ENCODE assay signal across 18 mouse cellular contexts in genomic region chr17:66402791-66403470, GRCm38 (mm10). TPM values are rescaled to one million over a fixed set of nuclear protein-coding genes. Genes with fewer than 3 reads are reported as not detected.
DNase-seq lines count a peak whose midpoint lies in the region; ATAC-seq lines count a peak whose summit lies in the region.
"Had no signal": no experiment of that assay in that cellular context is flagged by ENCODE, and none has a peak within 500 bp of the region (broad histone marks: within the 10 kb centered on the region; RNA-seq: fewer than 3 reads in every experiment).

No protein-coding gene starts in this region.

- H3K4me1 ChIP-seq in forebrain, embryonic 10.5 days, result peaks cover 76% of the 10 kb centered on the region
- peaks cover 29% of the 10 kb centered on the region for H3K4me1 ChIP-seq in forebrain, embryonic 14.5 days (ENCODE audit: control insufficient read depth, insufficient read depth, low read length)
- peaks cover 60% of the 10 kb centered on the region for H3K4me1 ChIP-seq in lung, embryonic 15.5 days
- peaks cover 57% of the 10 kb centered on the region for H3K4me1 ChIP-seq in embryonic facial prominence, embryonic 10.5 days
- H3K4me1 ChIP-seq in midbrain, embryonic 15.5 days, result peaks cover 43% of the 10 kb centered on the region

- no peaks in the 10 kb centered on the region for H3K9me3 ChIP-seq in forebrain, embryonic 10.5 days
- H3K9me3 ChIP-seq in forebrain, embryonic 14.5 days (replicated peaks; ENCODE audit: control insufficient read depth, low read length), result no peaks in the 10 kb centered on the region
- no peaks in the 10 kb centered on the region for H3K9me3 ChIP-seq in lung, embryonic 15.5 days
- H3K9me3 ChIP-seq in embryonic facial prominence, embryonic 10.5 days, result no peaks in the 10 kb centered on the region
- no peaks in the 10 kb centered on the region for H3K9me3 ChIP-seq in midbrain, embryonic 15.5 days

- no peak overlapping the region for H3K9ac ChIP-seq in forebrain, embryonic 14.5 days (ENCODE audit: low read length)
- H3K9ac ChIP-seq in lung, embryonic 15.5 days, result no peak overlapping the region
- H3K9ac ChIP-seq in midbrain, embryonic 15.5 days, result no peak overlapping the region

- peak overlapping the region; percentile 77; the same call in 1 of the 2 replicates for H3K27ac ChIP-seq in forebrain, embryonic 10.5 days
- no peak overlapping the region for H3K27ac ChIP-seq in forebrain, embryonic 14.5 days (ENCODE audit: low read depth, low read length)
- peak overlapping the region; percentile 50 for H3K27ac ChIP-seq in lung, embryonic 15.5 days
- peak overlapping the region; percentile 51; the same call in 1 of the 2 replicates for H3K27ac ChIP-seq in embryonic facial prominence, embryonic 10.5 days (replicated peaks)
- peak overlapping the region; percentile 32; the same call in 1 of the 2 replicates for H3K27ac ChIP-seq in midbrain, embryonic 15.5 days

- H3K36me3 ChIP-seq in forebrain, embryonic 10.5 days (replicated peaks), result peaks cover 25% of the 10 kb centered on the region
- no peaks in the 10 kb centered on the region for H3K36me3 ChIP-seq in forebrain, embryonic 14.5 days (ENCODE audit: control insufficient read depth, insufficient read depth, low read length)
- no peaks in the 10 kb centered on the region for H3K36me3 ChIP-seq in lung, embryonic 15.5 days
- H3K36me3 ChIP-seq in embryonic facial prominence, embryonic 10.5 days (replicated peaks), result no peaks in the 10 kb centered on the region; the same call in 1 of the 2 replicates
- H3K36me3 ChIP-seq in midbrain, embryonic 15.5 days (replicated peaks), result no peaks in the 10 kb centered on the region

- no peak overlapping the region for H3K4me3 ChIP-seq in forebrain, embryonic 10.5 days
- H3K4me3 ChIP-seq in forebrain, embryonic 14.5 days (ENCODE audit: low read depth, low read length), result no peak overlapping the region
- H3K4me3 ChIP-seq in lung, embryonic 15.5 days, result no peak overlapping the region
- H3K4me3 ChIP-seq in embryonic facial prominence, embryonic 10.5 days, result no peak overlapping the region
- no peak overlapping the region for H3K4me3 ChIP-seq in midbrain, embryonic 15.5 days

- no peak for ATAC-seq in forebrain, embryonic 14.5 days
- ATAC-seq in lung, embryonic 15.5 days (ENCODE audit: borderline replicate concordance, extremely low read depth, low FRiP score, low TSS enrichment), result no peak
- ATAC-seq in midbrain, embryonic 15.5 days (replicated peaks), result no peak
- ATAC-seq: forebrain, embryonic 16.5 days; Patski had no signal

- no peaks in the 10 kb centered on the region for H3K27me3 ChIP-seq in forebrain, embryonic 10.5 days (ENCODE audit: poor library complexity, severe bottlenecking)
- H3K27me3 ChIP-seq in forebrain, embryonic 14.5 days (replicated peaks; ENCODE audit: control insufficient read depth, insufficient read depth, low read length), result no peaks in the 10 kb centered on the region
- no peaks in the 10 kb centered on the region for H3K27me3 ChIP-seq in lung, embryonic 15.5 days
- H3K27me3 ChIP-seq in embryonic facial prominence, embryonic 10.5 days (replicated peaks; ENCODE audit: low read depth, poor library complexity, severe bottlenecking), result no peaks in the 10 kb centered on the region
- no peaks in the 10 kb centered on the region for H3K27me3 ChIP-seq in midbrain, embryonic 15.5 days (replicated peaks)
- H3K27me3 ChIP-seq: Patski had no signal

- no peak overlapping the region for H3K4me2 ChIP-seq in forebrain, embryonic 14.5 days (ENCODE audit: low read length)
- no peak overlapping the region for H3K4me2 ChIP-seq in lung, embryonic 15.5 days
- no peak overlapping the region for H3K4me2 ChIP-seq in midbrain, embryonic 15.5 days
- H3K4me2 ChIP-seq: liver, embryonic 11.5 days had no signal

- WGBS in forebrain, embryonic 10.5 days, result 20% methylated on average over 6 of the region's 6 CpGs
- WGBS in forebrain, embryonic 14.5 days, result 25% methylated on average over 6 of the region's 6 CpGs
- WGBS in lung, embryonic 15.5 days, result 24% methylated on average over 6 of the region's 6 CpGs
- 14% methylated on average over 6 of the region's 6 CpGs for WGBS in embryonic facial prominence, embryonic 10.5 days
- WGBS in midbrain, embryonic 15.5 days, result 10% methylated on average over 6 of the region's 6 CpGs

- no peak for DNase-seq in forebrain, embryonic 10.5 days (ENCODE audit: extremely low spot score, low spot score)
- DNase-seq in forebrain, embryonic 14.5 days (ENCODE audit: low spot score), result no peak
- no peak for DNase-seq in lung, adult 18-20 months
- DNase-seq in embryonic facial prominence, embryonic 10.5 days (ENCODE audit: low spot score), result no peak
- DNase-seq in ovary, adult 18-20 months (ENCODE audit: low spot score), result no peak
- DNase-seq in thymus, adult 18-20 months, result no peak
- DNase-seq: cerebellum, adult 11 months; gastrocnemius, postnatal 10 days; heart, postnatal 14 days; kidney, adult 11 months; kidney, postnatal 25 days; lung, postnatal 14 days; right cerebral cortex, postnatal 25 days had no signal

RNA-seq across cellular contexts. Expression of gene Mtcl1, which starts 46.6 kb away (rescaled TPM):
- polyA plus RNA-seq in forebrain, embryonic 10.5 days (2016; fragmentation: Nextera tagmentation; extraction: Ambion mirVana), result 25.5 and 28.4 TPM in 2 replicates
- 17.5 and 24.5 TPM in 2 replicates for polyA plus RNA-seq in forebrain, embryonic 14.5 days (2014; fragmentation: Nextera tagmentation; extraction: Ambion mirVana)
- polyA plus RNA-seq in lung, embryonic 15.5 days (2015; fragmentation: Nextera tagmentation; extraction: Ambion mirVana), result 7.9 and 10.4 TPM in 2 replicates
- polyA plus RNA-seq in embryonic facial prominence, embryonic 10.5 days (2016; fragmentation: Nextera tagmentation; extraction: Ambion mirVana), result 13.2 and 22.3 TPM in 2 replicates
- 35.5 and 39.0 TPM in 2 replicates for polyA plus RNA-seq in midbrain, embryonic 15.5 days (2015; fragmentation: Nextera tagmentation; extraction: Ambion mirVana)
